In the genomic region with DNA sequence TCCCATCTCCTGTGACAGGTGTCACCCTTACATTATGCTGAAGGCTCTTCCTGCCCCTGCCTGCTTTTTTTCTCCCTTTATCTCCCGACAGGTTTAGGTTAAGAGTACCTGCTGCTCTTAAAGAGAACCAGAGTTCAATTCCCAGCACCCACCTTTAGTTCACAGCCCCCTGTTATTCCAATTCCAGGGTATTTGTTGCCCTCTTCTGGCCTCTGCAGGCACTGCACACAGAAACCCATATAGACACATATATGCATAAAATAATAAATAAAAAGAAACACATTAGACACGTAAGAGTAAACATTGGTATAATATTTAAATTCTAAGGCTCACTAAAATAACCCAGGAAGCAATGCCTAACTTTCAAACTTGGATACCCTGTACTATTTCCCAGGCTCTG, we compare ENCODE assay signal across 21 mouse cellular contexts. TPM values are rescaled to one million over a fixed set of nuclear protein-coding genes. Genes with fewer than 3 reads are reported as not detected.
DNase-seq lines count a peak whose midpoint lies in the region; ATAC-seq and TF ChIP-seq lines count a peak whose summit lies in the region.
"Had no signal": no experiment of that assay in that cellular context is flagged by ENCODE, and none has a peak within 500 bp of the region (broad histone marks: within the 10 kb centered on the region; RNA-seq: fewer than 3 reads in every experiment).

No protein-coding gene starts in this region.

- no peaks in the 10 kb centered on the region for H3K9me3 ChIP-seq in kidney, postnatal 0 days (replicated peaks; ENCODE audit: low read length)
- no peaks in the 10 kb centered on the region; the same call in 1 of the 2 replicates for H3K9me3 ChIP-seq in kidney, embryonic 14.5 days (ENCODE audit: control insufficient read depth, low read length)
- H3K9me3 ChIP-seq in midbrain, postnatal 0 days (ENCODE audit: low read length): no peaks in the 10 kb centered on the region
- H3K9me3 ChIP-seq in midbrain, embryonic 16.5 days (replicated peaks; ENCODE audit: control insufficient read depth, low read length, poor library complexity, severe bottlenecking): no peaks in the 10 kb centered on the region
- H3K9me3 ChIP-seq: forebrain, embryonic 13.5 days; intestine, embryonic 15.5 days; stomach, embryonic 15.5 days had no signal

- H3K27me3 ChIP-seq in kidney, postnatal 0 days (ENCODE audit: insufficient read depth, low read length): no peaks in the 10 kb centered on the region
- no peaks in the 10 kb centered on the region; the same call in 1 of the 2 replicates for H3K27me3 ChIP-seq in kidney, embryonic 14.5 days (ENCODE audit: control insufficient read depth, insufficient read depth, low read length)
- H3K27me3 ChIP-seq in midbrain, postnatal 0 days (ENCODE audit: insufficient read depth, low read length): no peaks in the 10 kb centered on the region
- no peaks in the 10 kb centered on the region for H3K27me3 ChIP-seq in midbrain, embryonic 16.5 days (ENCODE audit: control insufficient read depth, insufficient read depth, low read depth, low read length)
- H3K27me3 ChIP-seq in Patski: peaks cover 12% of the 10 kb centered on the region
- H3K27me3 ChIP-seq: forebrain, embryonic 13.5 days; intestine, embryonic 15.5 days; lung, embryonic 15.5 days; stomach, embryonic 15.5 days had no signal

- CTCF ChIA-PET in Patski (lab: Charles Lee): no interaction called here

- 95% methylated on average over 2 of the region's 2 CpGs for WGBS in kidney, postnatal 0 days
- WGBS in kidney, embryonic 14.5 days: 87% methylated on average over 2 of the region's 2 CpGs
- 89% methylated on average over 2 of the region's 2 CpGs for WGBS in midbrain, postnatal 0 days
- 84% methylated on average over 2 of the region's 2 CpGs for WGBS in midbrain, embryonic 16.5 days

- H3K27ac ChIP-seq in kidney, postnatal 0 days: no peak overlapping the region
- no peak overlapping the region for H3K27ac ChIP-seq in kidney, embryonic 14.5 days (ENCODE audit: low read depth, low read length)
- H3K27ac ChIP-seq in midbrain, postnatal 0 days (ENCODE audit: low read depth, low read length): no peak overlapping the region
- no peak overlapping the region for H3K27ac ChIP-seq in midbrain, embryonic 16.5 days (ENCODE audit: low read length)
- H3K27ac ChIP-seq: forebrain, embryonic 13.5 days; intestine, embryonic 15.5 days; lung, embryonic 15.5 days; macrophage; stomach, embryonic 15.5 days had no signal

- no peak overlapping the region for H3K4me2 ChIP-seq in kidney, postnatal 0 days (ENCODE audit: low read length)
- no peak overlapping the region for H3K4me2 ChIP-seq in kidney, embryonic 14.5 days (replicated peaks; ENCODE audit: low read depth, low read length)
- H3K4me2 ChIP-seq in midbrain, postnatal 0 days (ENCODE audit: low read depth, low read length, poor library complexity, severe bottlenecking): no peak overlapping the region
- no peak overlapping the region for H3K4me2 ChIP-seq in midbrain, embryonic 16.5 days (ENCODE audit: low read length)
- H3K4me2 ChIP-seq: forebrain, embryonic 13.5 days; intestine, embryonic 15.5 days; lung, embryonic 15.5 days; midbrain, embryonic 11.5 days had no signal

- POLR2A ChIA-PET in Patski (lab: Charles Lee): no interaction called here

- H3K36me3 ChIP-seq in kidney, postnatal 0 days (ENCODE audit: insufficient read depth, low read length): no peaks in the 10 kb centered on the region
- no peaks in the 10 kb centered on the region for H3K36me3 ChIP-seq in kidney, embryonic 14.5 days (ENCODE audit: control insufficient read depth, insufficient read depth, low read length)
- no peaks in the 10 kb centered on the region for H3K36me3 ChIP-seq in midbrain, postnatal 0 days (ENCODE audit: insufficient read depth, low read length)
- H3K36me3 ChIP-seq in midbrain, embryonic 16.5 days (ENCODE audit: control insufficient read depth, insufficient read depth, low read length): no peaks in the 10 kb centered on the region
- H3K36me3 ChIP-seq: intestine, embryonic 15.5 days; lung, embryonic 15.5 days; stomach, embryonic 15.5 days had no signal

- 0 out of 2 replicates have a peak, but pooled peaks cover 7% of the 10 kb centered on the region for H3K4me1 ChIP-seq in kidney, postnatal 0 days (replicated peaks; ENCODE audit: insufficient read depth, low read length)
- H3K4me1 ChIP-seq in kidney, embryonic 14.5 days (ENCODE audit: control insufficient read depth, insufficient read depth, low read length): peaks cover 14% of the 10 kb centered on the region
- peaks cover 11% of the 10 kb centered on the region; the same call in 1 of the 2 replicates for H3K4me1 ChIP-seq in midbrain, postnatal 0 days (ENCODE audit: insufficient read depth, low read length)
- peaks cover 18% of the 10 kb centered on the region for H3K4me1 ChIP-seq in midbrain, embryonic 16.5 days (ENCODE audit: control insufficient read depth, insufficient read depth, low read length)

- DNase-seq in kidney, postnatal 0 days (ENCODE audit: low spot score): no peak
- no peak for DNase-seq in midbrain, postnatal 0 days (ENCODE audit: low spot score)
- no peak for DNase-seq in Patski (ENCODE audit: low read depth, low spot score)
- no peak for DNase-seq in left cerebral cortex, adult 11 months (ENCODE audit: low spot score)
- DNase-seq in embryo, embryonic 11 days: no peak
- DNase-seq: adrenal gland, adult 2 months; cerebellum, adult 2 months; gastrocnemius, postnatal 14 days; heart, postnatal 4 days; kidney, postnatal 10 days; left cerebral cortex, postnatal 4 days; right cerebral cortex, postnatal 25 days; thymus, adult 18-20 months had no signal

- ATAC-seq in kidney, postnatal 0 days (replicated peaks; ENCODE audit: low FRiP score, low read depth): no peak
- ATAC-seq in kidney, embryonic 14.5 days (ENCODE audit: low FRiP score, low TSS enrichment): no peak
- ATAC-seq in midbrain, postnatal 0 days (ENCODE audit: low FRiP score): no peak
- no peak for ATAC-seq in midbrain, embryonic 16.5 days
- ATAC-seq in Patski: no peak
- ATAC-seq: forebrain, embryonic 13.5 days; intestine, embryonic 15.5 days had no signal

- H3K4me3 ChIP-seq in kidney, postnatal 0 days (replicated peaks; ENCODE audit: low read depth, low read length): no peak overlapping the region
- no peak overlapping the region for H3K4me3 ChIP-seq in kidney, embryonic 14.5 days (ENCODE audit: low read length)
- no peak overlapping the region for H3K4me3 ChIP-seq in midbrain, postnatal 0 days (ENCODE audit: low read depth, low read length)
- H3K4me3 ChIP-seq in midbrain, embryonic 16.5 days (ENCODE audit: low read depth, low read length): no peak overlapping the region
- H3K4me3 ChIP-seq: forebrain, embryonic 13.5 days; intestine, embryonic 15.5 days; lung, embryonic 15.5 days; stomach, embryonic 15.5 days had no signal

- in situ Hi-C loops in Patski (cut with MboI; ENCODE audit: low pct_unique_long_range_greater_than_20kb): no loop called here

- TF ChIP-seq CTCF in kidney, postnatal 0 days (IDR thresholded peaks at IDR 0.05; ENCODE audit: low read depth): peak; percentile 20; the same call in 1 of the 2 replicates
- TF ChIP-seq CTCF in midbrain, postnatal 0 days (IDR thresholded peaks at IDR 0.05): peak; percentile 17; the same call in 1 of the 2 replicates
- peak; percentile 29 for TF ChIP-seq CTCF in Patski (IDR thresholded peaks at IDR 0.05)

- no peak overlapping the region for H3K9ac ChIP-seq in kidney, postnatal 0 days (ENCODE audit: low read depth, low read length)
- no peak overlapping the region for H3K9ac ChIP-seq in kidney, embryonic 14.5 days (ENCODE audit: low read depth, low read length)
- H3K9ac ChIP-seq in midbrain, postnatal 0 days (replicated peaks; ENCODE audit: low read length, poor library complexity, severe bottlenecking): no peak overlapping the region
- no peak overlapping the region for H3K9ac ChIP-seq in midbrain, embryonic 16.5 days (ENCODE audit: low read depth, low read length)
- H3K9ac ChIP-seq: forebrain, embryonic 13.5 days; intestine, embryonic 15.5 days; lung, embryonic 15.5 days; stomach, embryonic 15.5 days had no signal

RNA-seq across cellular contexts. Expression of gene Mns1, which starts 15.1 kb away (rescaled TPM):
- 13.4 and 16.1 TPM in 2 replicates for polyA plus RNA-seq in kidney, postnatal 0 days (2015; fragmentation: Nextera tagmentation; extraction: Ambion mirVana)
- polyA plus RNA-seq in kidney, embryonic 14.5 days (2014; fragmentation: Nextera tagmentation; extraction: Ambion mirVana): 37.4 and 42.3 TPM in 2 replicates
- 1.1 and 3.1 TPM in 2 replicates for total RNA-seq in midbrain, postnatal 0 days (2014; rRNA removed)
- polyA plus RNA-seq in midbrain, postnatal 0 days (2015; fragmentation: Nextera tagmentation; extraction: Ambion mirVana): 2.6 and 3.1 TPM in 2 replicates
- polyA plus RNA-seq in midbrain, embryonic 16.5 days (2015; fragmentation: Nextera tagmentation; extraction: Ambion mirVana): 6.3 and 6.6 TPM in 2 replicates
- 5.5 TPM for polyA plus RNA-seq in Patski (2021)
